Comparison of ENCODE assay signal across 8 mouse cellular contexts in genomic region chr2:164834531-164834930, GRCm38 (mm10). TPM values are rescaled to one million over a fixed set of nuclear protein-coding genes. Genes with fewer than 3 reads are reported as not detected.
DNase-seq lines count a peak whose midpoint lies in the region; ATAC-seq and TF ChIP-seq lines count a peak whose summit lies in the region.

No protein-coding gene starts in this region.

- peaks cover 7% of the 10 kb centered on the region; the same call in 1 of the 2 replicates for H3K4me1 ChIP-seq in liver, adult 2 months (ENCODE audit: control insufficient read depth, insufficient read depth, low read length)
- H3K4me1 ChIP-seq in embryonic facial prominence, embryonic 13.5 days, result peaks cover 17% of the 10 kb centered on the region
- H3K4me1 ChIP-seq in intestine, embryonic 16.5 days (ENCODE audit: control insufficient read depth, insufficient read depth, low read length), result peaks cover 15% of the 10 kb centered on the region

- H3K36me3 ChIP-seq in liver, adult 2 months (ENCODE audit: control insufficient read depth, insufficient read depth, low read length), result peaks cover 12% of the 10 kb centered on the region
- peaks cover 35% of the 10 kb centered on the region for H3K36me3 ChIP-seq in embryonic facial prominence, embryonic 13.5 days
- H3K36me3 ChIP-seq in intestine, embryonic 16.5 days (ENCODE audit: control insufficient read depth, insufficient read depth, low read length), result peaks cover 20% of the 10 kb centered on the region

- TF ChIP-seq POLR2A in liver, adult 2 months (IDR thresholded peaks at IDR 0.05; ENCODE audit: extremely low read depth, insufficient read depth, low read length), result no peak

- DNase-seq in liver, adult 2 months (ENCODE audit: extremely low read depth, low read depth, low spot score), result peak; percentile 25
- DNase-seq in liver, result no peak
- DNase-seq in lung, postnatal 36 days, result peak; percentile 19
- peak; percentile 61 for DNase-seq in thymus, postnatal 14 days
- no peak for DNase-seq in layer of hippocampus, adult 18-20 months (ENCODE audit: low spot score in 2 of 2)
- DNase-seq in cerebellum, adult 11 months, result no peak

- H3K27ac ChIP-seq in liver, adult 2 months (replicated peaks; ENCODE audit: insufficient read depth, low read depth, low read length), result peak overlapping the region; percentile 61
- H3K27ac ChIP-seq in embryonic facial prominence, embryonic 13.5 days, result no peak overlapping the region
- H3K27ac ChIP-seq in intestine, embryonic 16.5 days (ENCODE audit: low read length), result peak overlapping the region; percentile 95; the same call in 1 of the 2 replicates

- peak overlapping the region; percentile 62 for H3K4me3 ChIP-seq in liver, adult 2 months (ENCODE audit: insufficient read depth, low read depth, low read length)
- H3K4me3 ChIP-seq in embryonic facial prominence, embryonic 13.5 days, result peak overlapping the region; percentile 64
- H3K4me3 ChIP-seq in intestine, embryonic 16.5 days (ENCODE audit: low read length), result peak overlapping the region; percentile 77

- no peaks in the 10 kb centered on the region for H3K9me3 ChIP-seq in embryonic facial prominence, embryonic 13.5 days
- H3K9me3 ChIP-seq in intestine, embryonic 16.5 days (ENCODE audit: control insufficient read depth, low read length), result no peaks in the 10 kb centered on the region

- peak overlapping the region; percentile 56 for H3K9ac ChIP-seq in liver, adult 2 months (ENCODE audit: low read depth, low read length)
- H3K9ac ChIP-seq in embryonic facial prominence, embryonic 13.5 days, result peak overlapping the region; percentile 86
- H3K9ac ChIP-seq in intestine, embryonic 16.5 days (ENCODE audit: low read depth, low read length), result peak overlapping the region; percentile 87

- H3K4me2 ChIP-seq in embryonic facial prominence, embryonic 13.5 days, result peak overlapping the region; percentile 85
- H3K4me2 ChIP-seq in intestine, embryonic 16.5 days (ENCODE audit: low read depth, low read length), result peak overlapping the region; percentile 99

- WGBS in liver, adult 2 months, result 50% methylated on average over 8 of the region's 8 CpGs
- WGBS in embryonic facial prominence, embryonic 13.5 days, result 39% methylated on average over 8 of the region's 8 CpGs
- 34% methylated on average over 8 of the region's 8 CpGs for WGBS in intestine, embryonic 16.5 days

- H3K27me3 ChIP-seq in liver, adult 2 months (ENCODE audit: control insufficient read depth, insufficient read depth, low read length), result no peaks in the 10 kb centered on the region
- no peaks in the 10 kb centered on the region for H3K27me3 ChIP-seq in embryonic facial prominence, embryonic 13.5 days
- no peaks in the 10 kb centered on the region for H3K27me3 ChIP-seq in intestine, embryonic 16.5 days (replicated peaks; ENCODE audit: control insufficient read depth, insufficient read depth, low read length)

- peak; percentile 16; the same call in 1 of the 2 replicates for TF ChIP-seq CTCF in liver, adult 2 months (IDR thresholded peaks at IDR 0.05; ENCODE audit: low read depth, low read length)

- no peak for ATAC-seq in embryonic facial prominence, embryonic 13.5 days (ENCODE audit: insufficient number of reproducible peaks, insufficient read depth, low FRiP score, low TSS enrichment, low read depth)
- peak; percentile 24 for ATAC-seq in intestine, embryonic 16.5 days

- no peaks in the 10 kb centered on the region; the same call in 1 of the 2 replicates for H3K79me2 ChIP-seq in liver, adult 2 months (ENCODE audit: control insufficient read depth, insufficient read depth, low read length)

RNA-seq across cellular contexts. Expression of gene Neurl2, which starts 1.3 kb away (rescaled TPM):
- 1.6 and 2.3 TPM in 2 replicates for total RNA-seq in liver, adult 2 months (2014; rRNA removed)
- polyA plus RNA-seq in liver, adult 2 months (2012; rRNA removed), result 4.5 and 5.6 TPM in 2 replicates
- 8.4 and 9.0 TPM in 2 replicates for polyA plus RNA-seq in embryonic facial prominence, embryonic 13.5 days (2015; fragmentation: Nextera tagmentation; extraction: Ambion mirVana)
- 6.1 and 7.5 TPM in 2 replicates for polyA plus RNA-seq in intestine, embryonic 16.5 days (2015; fragmentation: Nextera tagmentation; extraction: Ambion mirVana)
- 1 to 10 TPM; 2.5 to 3.0 TPM for total RNA-seq in layer of hippocampus, adult 18-20 months (2021)

RNA-seq across cellular contexts. Expression of gene Ctsa, which starts 1.9 kb away (rescaled TPM):
- total RNA-seq in liver, adult 2 months (2014; rRNA removed), result 112 and 135 TPM in 2 replicates
- polyA plus RNA-seq in liver, adult 2 months (2012; rRNA removed), result 164 and 279 TPM in 2 replicates
- polyA plus RNA-seq in embryonic facial prominence, embryonic 13.5 days (2015; fragmentation: Nextera tagmentation; extraction: Ambion mirVana), result 129 and 139 TPM in 2 replicates
- polyA plus RNA-seq in intestine, embryonic 16.5 days (2015; fragmentation: Nextera tagmentation; extraction: Ambion mirVana), result 418 and 551 TPM in 2 replicates
- total RNA-seq in layer of hippocampus, adult 18-20 months (2021), result 100 to 1,000 TPM; 103 TPM

RNA-seq across cellular contexts. Expression of gene Spata25, which starts 6.2 kb away (rescaled TPM):
- 0.18 TPM in 1 of 2 replicates, not detected in the other for total RNA-seq in liver, adult 2 months (2014; rRNA removed)
- polyA plus RNA-seq in liver, adult 2 months (2012; rRNA removed), result not detected in 2 replicates
- not detected in 2 replicates for polyA plus RNA-seq in embryonic facial prominence, embryonic 13.5 days (2015; fragmentation: Nextera tagmentation; extraction: Ambion mirVana)
- polyA plus RNA-seq in intestine, embryonic 16.5 days (2015; fragmentation: Nextera tagmentation; extraction: Ambion mirVana), result not detected in 2 replicates
- under 1 TPM in 1 of 2 experiments, not detected in 1; 0.43 TPM for total RNA-seq in layer of hippocampus, adult 18-20 months (2021)

RNA-seq across cellular contexts. Expression of gene Zswim1, which starts 12.0 kb away (rescaled TPM):
- 0.55 and 0.81 TPM in 2 replicates for total RNA-seq in liver, adult 2 months (2014; rRNA removed)
- 3.2 and 4.4 TPM in 2 replicates for polyA plus RNA-seq in liver, adult 2 months (2012; rRNA removed)
- polyA plus RNA-seq in embryonic facial prominence, embryonic 13.5 days (2015; fragmentation: Nextera tagmentation; extraction: Ambion mirVana), result 17.7 and 20.3 TPM in 2 replicates
- 11.7 and 13.4 TPM in 2 replicates for polyA plus RNA-seq in intestine, embryonic 16.5 days (2015; fragmentation: Nextera tagmentation; extraction: Ambion mirVana)
- total RNA-seq in layer of hippocampus, adult 18-20 months (2021), result 10 to 100 TPM; 22.7 to 26.3 TPM

RNA-seq across cellular contexts. Expression of gene Pltp, which starts 23.0 kb away (rescaled TPM):
- 21.7 and 22.1 TPM in 2 replicates for total RNA-seq in liver, adult 2 months (2014; rRNA removed)
- 49.7 and 92.8 TPM in 2 replicates for polyA plus RNA-seq in liver, adult 2 months (2012; rRNA removed)
- 67.4 and 69.8 TPM in 2 replicates for polyA plus RNA-seq in embryonic facial prominence, embryonic 13.5 days (2015; fragmentation: Nextera tagmentation; extraction: Ambion mirVana)
- polyA plus RNA-seq in intestine, embryonic 16.5 days (2015; fragmentation: Nextera tagmentation; extraction: Ambion mirVana), result 31.4 and 31.5 TPM in 2 replicates
- total RNA-seq in layer of hippocampus, adult 18-20 months (2021), result 10 to 100 TPM; 77.0 to 77.9 TPM

Comparison
In these comparisons a context has a peak if more than half of its experiments do, and no peak if none do; other contexts are left out.
1. DNase-seq: peak in liver, adult 2 months (single experiment), lung, postnatal 36 days (single experiment) and thymus, postnatal 14 days (single experiment); none in liver (single experiment), layer of hippocampus, adult 18-20 months (0 of 2) and cerebellum, adult 11 months (single experiment).
2. Peak in every context shown above with its lines, with median percentiles within 50 percentile points of each other: H3K4me3 ChIP-seq and H3K9ac ChIP-seq.